Mouse (Mus musculus): Measurements from ENCODE around the gene Vtcn1. TPM values are rescaled to one million over a fixed set of nuclear protein-coding genes. Genes with fewer than 3 reads are reported as not detected.
"Not testable (repeated sequence)": the region's sequence is repeated elsewhere in the genome, so short reads cannot be mapped to it uniquely, and the experiment has no call there.

Gene Vtcn1
- polyA plus RNA-seq (2017; shearing (Covaris generic)) = not detected

DNA sequence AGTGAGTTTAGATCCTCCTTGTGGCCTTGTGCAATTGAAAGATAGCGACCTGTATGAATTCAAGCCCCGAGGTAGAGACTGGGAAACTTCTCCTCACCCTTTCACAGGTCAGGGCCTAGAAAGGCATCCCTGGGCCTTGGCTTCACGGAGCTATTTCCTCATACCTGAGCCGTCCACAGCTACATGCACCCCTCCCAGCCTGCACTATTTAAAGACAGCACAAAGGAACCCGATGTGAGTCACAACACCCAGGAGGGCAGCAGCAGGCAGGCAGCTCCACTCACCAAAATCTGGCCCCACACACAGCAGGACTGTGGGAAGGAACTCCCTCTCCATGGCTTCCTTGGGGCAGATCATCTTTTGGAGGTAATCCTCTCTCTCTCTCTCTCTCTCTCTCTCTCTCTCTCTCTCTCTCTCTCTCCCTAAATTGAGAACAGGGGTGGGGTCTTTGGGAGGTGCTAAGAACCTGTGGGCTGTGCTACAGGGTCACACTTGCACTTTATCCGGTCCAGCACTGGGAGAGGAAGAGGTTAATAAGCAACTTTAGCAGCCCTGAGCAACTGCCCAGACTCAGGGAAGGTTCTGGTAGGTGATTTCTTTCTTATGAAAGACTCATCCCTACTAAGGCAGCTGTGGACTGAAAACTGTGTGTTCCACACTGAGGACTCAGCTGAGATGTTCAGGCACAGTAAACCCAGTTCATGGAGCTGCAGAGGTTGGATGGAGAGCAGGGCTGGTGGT is at the start of gene Vtcn1:
Vtcn1 (plus strand) TSS at position 235 of the 741 bp plus-strand sequence.
- no peak for ATAC-seq

DNA sequence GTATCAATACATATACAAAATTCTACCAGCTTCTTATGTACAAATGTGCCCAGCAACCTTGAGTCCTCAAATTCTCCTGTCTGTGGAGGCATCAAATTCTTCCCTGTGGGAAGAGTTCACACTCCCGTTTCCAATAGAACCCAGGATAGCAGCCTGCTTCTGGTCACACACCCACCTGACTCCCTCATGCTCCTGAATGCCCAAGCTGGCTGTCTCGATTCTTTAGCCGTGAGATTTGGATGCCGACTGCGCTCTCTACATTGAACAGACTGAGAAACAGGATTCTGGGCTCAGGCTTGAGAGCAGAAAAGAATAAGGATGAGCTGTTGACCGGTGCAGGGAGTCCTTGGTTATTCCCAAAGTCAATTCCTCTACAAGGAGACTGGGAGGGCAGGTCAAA is 48.3 kb upstream of the Vtcn1 start:
- ATAC-seq = no peak

DNA sequence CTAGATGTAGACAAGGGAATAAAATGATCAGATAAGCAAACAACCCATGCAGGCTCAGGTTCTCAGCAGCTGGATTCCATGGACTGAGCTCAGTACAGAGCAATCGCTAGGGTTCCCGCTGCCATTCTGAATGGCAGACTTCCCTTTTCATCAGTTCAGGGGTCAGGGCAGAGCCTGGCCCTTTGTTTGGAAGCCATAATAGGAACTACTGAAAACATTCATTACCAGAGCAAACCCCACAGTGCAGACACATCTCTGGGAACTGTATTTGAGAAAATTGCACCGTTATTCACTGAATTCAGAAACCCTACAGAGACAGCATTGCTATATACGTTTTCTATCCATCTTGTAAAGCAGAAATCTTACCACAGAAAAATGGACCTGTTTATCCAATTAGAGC is 47.7 kb upstream of the Vtcn1 start:
- no peak for ATAC-seq

DNA sequence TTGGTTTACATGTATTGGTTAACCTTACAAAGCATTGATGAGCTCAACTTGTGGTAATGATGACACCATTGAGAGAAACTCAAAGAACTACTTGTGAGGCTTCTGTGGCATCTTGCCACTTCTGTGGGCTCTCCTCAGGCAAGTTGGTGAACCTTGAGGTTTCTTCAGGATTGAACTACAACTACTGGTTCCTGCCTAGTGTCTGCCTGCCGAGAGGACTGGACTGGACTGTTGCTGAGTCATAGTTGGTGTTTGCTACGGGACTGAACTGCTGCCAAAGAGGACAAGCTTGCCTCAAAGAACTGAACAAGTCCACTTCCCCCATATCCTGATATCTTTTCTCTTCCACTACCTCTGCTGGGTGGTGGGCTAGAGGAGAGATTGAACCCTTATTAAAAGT is 39.2 kb upstream of the Vtcn1 start:
- ATAC-seq = no peak

DNA sequence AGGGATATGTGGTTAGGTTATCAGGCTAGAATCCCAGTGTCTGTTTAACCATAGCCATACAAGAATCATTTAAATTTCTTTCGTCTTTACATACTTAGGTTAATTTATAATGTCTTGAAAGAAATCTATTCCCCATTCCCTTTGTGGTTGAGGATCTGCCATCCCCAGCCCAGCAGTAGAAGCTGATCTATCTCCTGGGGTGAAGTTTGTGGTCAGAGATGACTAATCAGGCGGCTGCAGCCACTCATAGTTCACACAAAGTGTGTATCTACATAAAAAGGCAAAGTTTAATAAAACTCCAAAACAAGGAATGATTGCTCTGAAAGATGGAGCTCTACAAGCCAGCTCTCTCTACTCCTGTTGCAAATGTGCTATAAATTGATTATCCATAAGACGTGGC is 33.6 kb upstream of the Vtcn1 start:
- no peak for ATAC-seq

DNA sequence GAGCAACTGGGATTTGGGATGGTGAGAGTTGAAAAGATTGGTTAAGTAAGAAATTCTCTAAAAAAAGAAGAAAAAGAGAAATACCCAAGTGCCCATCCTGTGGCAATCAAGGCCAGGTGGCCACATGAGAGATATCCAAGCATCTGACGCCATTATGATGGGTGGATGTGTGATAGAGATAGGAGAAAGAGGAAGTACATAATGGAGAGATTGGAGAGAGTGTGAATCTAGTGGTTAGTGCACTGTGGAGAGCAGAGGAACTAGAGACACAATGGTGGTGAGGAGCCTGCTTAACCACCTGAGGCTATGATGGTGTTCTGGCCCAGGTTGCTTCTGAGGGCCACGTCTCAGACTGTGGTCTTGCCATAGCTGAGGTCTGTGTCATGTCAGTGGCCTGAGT is 31.9 kb upstream of the Vtcn1 start:
- ATAC-seq = no peak

DNA sequence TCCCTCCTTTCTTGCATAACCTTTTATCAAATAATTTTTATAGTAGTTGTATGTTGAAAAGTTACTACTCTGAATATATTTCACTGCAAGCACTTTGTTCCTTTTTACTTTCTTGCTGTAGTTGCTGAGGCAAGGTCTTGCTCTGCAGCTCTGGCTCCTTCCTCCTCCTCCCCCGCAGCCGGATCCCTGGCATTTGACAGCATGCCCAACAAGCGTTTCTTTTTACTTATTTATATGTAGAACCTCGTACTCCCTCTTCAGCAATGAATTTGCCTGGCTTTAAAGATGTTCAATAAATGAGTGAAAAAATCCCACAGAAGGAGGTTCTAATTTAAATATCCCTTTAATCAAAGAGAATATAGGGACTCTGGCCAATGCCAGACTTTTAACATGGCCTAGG is 28.7 kb upstream of the Vtcn1 start:
- ATAC-seq = no peak

DNA sequence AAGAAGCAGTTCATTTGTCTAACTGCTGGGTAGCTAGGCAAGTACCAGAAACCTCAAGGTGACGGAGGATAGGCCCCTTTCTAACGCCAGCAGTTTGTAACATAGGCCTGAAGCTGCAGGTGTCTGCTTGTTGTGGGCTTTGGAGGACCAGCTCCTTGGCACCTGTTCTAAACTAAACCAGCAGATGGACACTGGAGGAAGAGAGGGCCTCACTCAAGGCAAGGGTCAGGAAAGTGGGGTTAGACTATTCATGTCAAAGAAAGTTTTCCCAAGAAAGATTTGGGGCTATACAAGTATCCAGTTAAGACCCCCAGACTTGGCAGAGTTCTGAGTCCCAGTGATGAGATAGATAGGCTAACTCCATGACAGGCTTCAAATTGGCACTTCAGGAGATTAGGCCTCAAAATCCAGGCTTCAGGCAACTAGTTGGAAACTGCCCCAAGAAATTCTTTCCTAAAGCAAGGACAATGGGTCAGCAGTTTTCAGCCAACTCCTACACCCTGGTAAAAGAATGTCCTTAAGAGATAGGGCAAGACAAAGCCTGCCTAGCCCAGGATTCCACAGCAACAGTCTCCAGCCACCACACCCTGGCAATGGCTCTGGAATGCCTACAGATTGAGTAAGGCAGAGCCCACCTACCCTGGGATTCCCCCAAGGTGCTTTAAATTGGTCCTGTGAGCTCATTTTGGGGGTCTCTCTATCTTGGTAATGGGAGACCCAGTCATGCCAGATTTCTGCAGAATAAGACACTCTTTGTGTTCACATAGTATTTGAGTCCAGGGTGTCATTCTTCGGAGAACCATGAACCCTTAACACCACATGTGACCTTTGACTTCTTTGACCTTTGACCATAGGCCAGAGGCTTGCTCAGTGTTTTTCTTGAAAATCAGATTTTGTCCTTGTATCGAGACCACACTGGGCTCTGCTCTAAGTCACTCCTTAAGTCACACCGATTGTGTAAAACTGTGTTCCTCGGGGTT is 27.8 kb upstream of the Vtcn1 start:
- no peak for ATAC-seq

DNA sequence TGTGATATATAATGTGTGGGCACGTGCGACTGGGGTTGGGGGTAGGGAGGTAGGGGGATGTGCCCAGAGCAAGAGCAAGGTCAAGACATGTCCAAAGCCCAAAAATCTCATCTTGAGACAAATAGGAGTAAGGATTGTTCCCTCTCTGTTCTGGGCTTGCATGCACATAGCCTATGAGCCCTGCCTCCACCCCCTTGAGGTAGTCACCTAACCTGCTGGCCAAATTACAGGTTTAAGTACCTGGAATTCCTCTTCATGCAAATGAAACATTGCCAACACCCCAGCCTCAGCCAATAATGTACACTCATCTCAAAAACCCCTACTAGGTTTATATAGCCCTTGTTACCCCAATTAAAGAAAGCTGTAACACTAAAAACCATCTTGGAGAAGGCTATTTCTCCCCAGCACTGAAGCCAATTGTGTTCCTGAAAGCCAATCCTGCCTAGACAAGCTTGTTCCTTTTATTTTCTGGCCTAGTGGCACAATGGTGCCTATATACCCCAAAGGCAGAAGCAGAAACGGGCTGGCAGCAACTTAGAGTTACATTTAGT is 26.3 kb upstream of the Vtcn1 start:
- ATAC-seq = no peak

DNA sequence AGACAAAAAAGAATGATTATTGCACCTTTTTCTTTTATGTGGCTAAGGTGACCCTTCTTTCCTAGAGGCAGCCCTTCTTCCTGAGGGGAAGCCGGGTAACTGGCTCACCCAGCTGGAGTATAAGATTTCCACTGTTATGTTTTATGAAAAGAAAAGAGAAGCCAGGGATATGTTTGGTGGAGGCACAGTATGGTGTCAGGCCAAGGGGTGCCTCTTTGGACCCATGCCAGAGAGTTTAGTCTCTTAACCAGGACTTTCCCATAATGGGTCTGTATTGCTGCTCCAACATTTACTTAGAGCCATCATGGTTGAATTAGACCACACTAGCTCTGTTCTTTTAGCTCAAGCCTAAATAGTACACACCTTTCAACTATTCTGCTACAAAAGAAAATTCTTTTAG is 20.3 kb upstream of the Vtcn1 start:
- no peak for ATAC-seq

DNA sequence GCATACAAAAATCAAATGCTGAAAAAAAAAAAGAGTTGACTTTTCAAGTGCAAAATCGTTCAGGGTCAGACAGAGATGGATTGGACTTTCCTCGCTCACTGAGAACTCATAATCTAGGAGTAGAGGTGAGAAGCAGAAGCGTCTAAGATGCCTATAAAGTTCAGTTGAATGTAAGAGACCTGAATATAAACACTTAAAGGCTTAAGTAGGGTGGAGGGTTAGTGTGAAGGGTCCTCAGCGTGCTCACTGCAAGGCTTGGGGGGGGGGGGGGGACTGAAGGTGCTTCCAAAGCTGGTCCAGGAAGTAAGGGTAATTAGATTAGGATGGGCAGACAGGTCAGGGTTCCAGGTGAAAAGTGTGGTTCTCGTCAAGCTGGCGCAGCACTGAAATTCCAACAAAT is 19.3 kb upstream of the Vtcn1 start:
- no peak for ATAC-seq

DNA sequence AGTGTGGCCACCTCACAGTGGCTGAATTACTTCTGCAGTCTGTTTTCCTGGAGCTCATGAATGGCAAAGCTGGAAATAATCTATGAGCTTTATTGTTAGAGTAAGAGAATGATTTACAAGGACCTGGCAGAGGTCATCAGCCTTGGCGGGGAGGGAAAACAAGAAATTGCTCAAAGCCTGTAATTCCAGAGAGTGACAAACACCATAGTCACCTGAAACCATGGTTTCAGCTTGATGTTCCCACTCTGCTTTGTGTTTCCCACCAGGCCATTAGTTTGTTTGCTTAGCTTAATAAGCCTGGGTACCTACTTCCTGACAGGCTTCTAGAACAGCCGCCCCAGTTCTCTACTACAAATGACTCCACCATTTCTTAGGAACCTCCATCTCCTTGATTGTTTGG is 14.8 kb upstream of the Vtcn1 start:
- ATAC-seq = no peak

DNA sequence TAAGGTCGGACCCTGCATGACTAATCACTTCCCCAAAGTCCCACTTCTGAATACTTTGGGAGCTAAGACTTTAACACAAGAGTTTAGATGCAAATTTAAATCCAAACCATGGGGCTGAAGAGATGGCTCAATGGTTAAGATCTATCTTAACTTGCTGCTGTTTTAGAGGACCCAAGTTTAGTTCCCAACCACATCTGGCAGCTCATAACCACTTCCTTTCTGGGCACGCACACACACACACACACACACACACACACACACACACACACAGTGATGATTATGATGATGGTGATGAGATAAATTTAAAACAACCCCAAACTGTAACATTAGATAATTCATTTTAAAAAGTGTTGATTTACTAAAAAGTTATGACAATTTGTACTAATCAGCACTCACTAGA is 13.4 kb upstream of the Vtcn1 start:
- peak; percentile 94 for ATAC-seq

DNA sequence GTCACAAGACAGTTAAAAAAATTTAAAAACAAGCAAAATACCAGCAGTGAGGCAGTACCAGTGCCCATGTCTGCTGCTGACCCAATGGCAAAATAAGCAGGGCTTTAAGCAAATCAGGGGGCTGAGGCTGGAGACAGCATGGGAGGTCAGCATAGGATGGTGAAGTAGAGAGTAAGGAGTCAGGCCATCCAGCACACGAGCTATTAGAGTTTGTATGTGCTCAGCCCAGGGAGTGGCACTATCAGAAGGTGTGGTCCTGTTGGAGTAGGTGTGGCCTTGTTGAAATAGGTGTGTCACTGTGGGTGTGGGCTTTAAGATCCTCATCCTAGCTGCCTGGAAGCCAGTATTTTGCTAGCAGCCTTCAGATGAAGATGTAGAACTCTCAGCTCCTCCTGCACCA is 9.8 kb upstream of the Vtcn1 start:
- ATAC-seq = not testable (repeated sequence)

DNA sequence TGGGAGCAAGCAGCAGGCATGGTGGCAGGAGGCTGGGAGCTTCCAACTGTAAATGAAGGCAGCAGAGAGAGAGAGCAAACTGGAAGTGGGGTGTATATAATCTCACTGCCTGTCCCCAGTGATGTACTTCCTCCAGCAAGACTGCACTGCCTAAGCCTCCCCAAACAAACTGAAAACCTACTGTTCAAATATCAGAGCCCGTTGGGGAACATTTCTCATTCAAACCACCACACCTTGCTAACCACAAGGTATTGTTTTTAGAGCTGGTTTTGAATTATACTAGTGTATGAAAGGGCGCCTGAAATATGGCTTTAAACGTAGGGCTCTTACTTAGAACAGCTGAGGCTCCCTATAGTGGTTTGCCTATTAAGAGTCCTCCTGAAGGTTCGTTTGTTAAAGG is 6.5 kb upstream of the Vtcn1 start:
- ATAC-seq = peak; percentile 50

DNA sequence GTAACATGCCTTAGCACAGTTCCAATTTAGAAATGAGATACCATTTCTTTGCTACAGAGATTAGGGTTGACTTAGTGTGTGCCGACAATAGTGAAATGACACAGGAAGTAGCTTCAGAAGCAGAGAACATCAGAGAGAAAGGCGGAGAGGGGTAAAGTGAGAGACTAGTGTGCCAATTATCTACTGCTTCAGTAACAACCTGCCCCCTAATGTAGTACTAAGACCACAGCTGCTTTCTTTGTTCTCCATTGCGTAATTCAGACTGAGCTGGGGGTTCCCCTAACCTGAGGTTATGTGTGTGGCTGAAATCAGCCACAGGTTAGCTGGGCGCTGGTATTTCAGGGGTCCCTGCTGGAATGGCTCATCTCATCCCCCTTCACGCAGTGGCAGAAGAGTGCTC is 5.7 kb upstream of the Vtcn1 start:
- peak; percentile 76 for ATAC-seq

DNA sequence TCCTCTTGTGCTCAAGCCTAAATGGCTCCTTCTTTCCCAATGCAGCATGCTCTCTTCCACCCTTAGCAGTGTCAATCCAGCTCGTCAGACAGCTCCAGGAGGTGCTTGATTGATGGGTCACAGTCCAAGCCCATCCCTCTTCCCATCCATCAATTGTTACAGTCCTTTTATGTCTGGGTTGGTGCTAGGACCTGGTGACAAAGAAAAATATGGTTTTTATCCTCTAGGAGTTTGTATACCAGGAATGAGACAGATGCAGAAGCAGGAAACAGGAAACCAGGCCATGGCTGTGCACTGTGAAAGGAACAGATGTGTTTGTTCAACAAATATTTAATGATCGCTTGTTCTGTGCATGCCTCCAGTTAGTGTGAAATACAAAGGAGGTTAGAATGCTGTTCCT is 4.4 kb upstream of the Vtcn1 start:
- no peak for ATAC-seq

DNA sequence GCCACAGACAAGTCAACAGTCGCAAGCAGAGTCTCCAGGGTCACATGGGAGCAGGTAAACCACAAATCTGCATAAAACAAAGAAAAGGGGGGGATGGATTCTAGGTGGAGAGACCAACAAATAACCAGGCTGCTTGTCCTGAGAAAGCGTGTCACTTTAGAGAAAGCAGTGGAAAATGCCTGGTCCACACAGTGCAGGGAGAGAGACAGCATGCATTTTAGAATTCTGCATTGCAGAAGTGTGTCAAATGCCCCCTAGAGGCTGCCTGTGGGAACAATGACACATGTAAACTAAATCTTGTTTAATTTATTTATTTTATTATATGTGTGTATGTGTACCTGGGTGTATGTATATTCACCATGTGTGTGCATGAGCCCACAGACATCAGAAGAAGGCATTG is 4.0 kb upstream of the Vtcn1 start:
- peak; percentile 18 for ATAC-seq

DNA sequence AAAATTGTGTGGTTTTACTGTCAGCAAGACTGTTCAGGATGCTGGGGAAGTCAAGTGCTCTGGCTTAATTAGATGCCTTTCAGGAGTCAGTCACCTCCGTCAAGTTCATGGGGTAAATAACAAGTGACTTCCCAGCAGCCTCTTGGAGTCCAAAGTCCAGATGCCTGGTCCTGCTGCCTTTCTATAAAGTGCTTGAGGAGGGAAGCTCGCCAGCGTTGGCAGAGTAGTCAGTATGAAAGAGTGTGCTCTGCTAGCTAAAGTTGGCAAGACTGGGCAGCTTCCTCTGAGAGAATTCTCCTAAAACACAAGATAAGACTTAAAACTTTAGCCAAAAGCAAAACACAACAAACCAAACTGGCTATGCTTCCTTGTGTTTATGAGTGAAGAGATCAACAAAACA is 18.5 kb downstream of the Vtcn1 start:
- no peak for ATAC-seq

DNA sequence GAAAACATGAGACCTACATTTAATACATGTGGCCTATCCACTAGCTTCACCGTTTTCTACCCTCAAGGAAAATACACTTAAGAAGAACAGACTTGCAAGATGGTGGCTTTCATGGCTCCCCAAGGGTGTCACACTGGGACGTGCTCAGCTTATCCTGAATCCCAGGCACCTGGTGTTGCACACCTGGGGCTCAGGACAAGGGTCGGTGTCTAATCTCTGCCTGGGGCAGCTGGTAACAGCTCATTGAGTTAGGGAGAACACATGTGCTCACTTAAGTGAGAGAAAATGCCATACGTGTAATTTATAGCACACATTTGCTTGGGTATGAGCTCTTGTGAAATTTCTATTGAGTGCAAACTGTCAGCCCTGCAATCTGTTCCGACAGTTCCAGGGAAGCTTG is 19.1 kb downstream of the Vtcn1 start:
- ATAC-seq = no peak

DNA sequence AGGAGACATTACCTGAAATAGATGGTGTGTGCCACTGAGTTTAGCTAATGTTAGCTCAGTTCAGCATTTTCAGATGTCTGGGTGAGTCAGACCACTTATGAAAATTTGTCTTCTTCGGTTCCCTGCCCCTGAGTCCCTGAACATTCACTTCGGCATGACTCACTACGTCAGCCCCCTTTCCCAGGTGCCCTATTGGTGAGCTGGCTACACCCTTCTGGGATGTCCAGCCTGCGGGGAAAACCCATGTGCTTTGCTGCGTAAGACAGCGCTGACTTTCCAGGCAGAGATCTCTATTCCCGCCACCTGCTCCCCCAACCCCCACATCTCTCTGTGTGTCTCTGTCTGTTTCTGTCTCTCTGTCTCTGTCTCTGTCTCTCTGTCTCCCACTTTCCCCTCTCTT is 23.1 kb downstream of the Vtcn1 start:
- ATAC-seq = no peak

DNA sequence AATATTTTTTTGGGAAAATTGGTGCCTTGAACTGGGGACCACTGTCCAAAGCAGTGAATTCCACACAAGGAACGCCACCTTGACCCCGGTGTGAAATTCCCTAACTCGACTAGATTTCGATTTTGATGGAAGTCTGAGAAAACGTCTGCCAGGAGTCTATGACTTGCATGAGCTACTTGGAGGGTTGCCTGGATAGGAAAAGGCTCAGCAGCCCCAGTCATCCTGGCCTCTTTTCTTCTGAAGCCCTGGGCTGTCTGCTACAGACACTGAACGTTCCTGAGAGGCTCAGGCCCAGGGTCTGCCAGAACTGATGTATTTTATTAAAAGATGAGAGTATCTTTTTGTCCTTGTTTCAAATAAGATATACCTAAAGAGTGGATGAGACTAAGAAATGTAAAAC is 25.2 kb downstream of the Vtcn1 start:
- no peak for ATAC-seq

DNA sequence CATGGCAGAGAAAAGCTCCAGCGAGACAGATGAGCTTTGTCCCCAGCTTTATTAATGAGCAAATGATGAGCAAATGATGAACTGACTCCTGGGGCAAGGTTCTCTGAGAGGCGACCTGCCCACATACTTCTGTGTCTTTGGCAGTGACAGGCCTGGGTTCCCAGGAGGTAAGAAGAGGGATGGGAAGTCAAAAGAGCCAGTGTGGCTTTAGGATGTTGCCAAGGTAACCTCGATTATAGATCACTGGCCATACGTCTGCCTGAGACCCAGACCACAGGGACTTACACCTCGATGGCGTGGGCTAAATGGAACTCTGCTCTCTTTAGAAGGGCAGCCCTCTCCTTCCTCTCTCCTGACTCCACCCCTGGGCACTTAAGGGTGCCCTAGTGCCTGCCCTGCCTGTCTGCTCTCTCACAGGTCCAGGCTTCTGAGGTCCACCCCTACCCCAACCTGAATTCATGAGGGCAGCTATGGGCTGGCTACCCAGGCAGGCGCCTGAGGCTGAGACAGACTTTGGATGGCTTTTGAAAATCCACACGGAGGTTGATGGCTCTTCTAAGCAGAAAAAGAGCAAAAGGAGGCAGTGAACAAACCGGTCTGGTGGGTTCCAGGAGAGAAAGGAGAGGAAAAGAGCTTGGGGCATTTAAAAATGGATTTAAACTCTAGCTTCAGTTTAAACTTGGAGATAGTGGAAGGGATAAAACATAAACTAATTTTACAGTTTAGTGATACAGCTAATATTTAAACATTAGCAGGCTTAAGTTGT is 31.0 kb downstream of the Vtcn1 start:
- ATAC-seq = no peak

All from CD4-positive, CD25-positive, alpha-beta regulatory T cell, adult 4 months (primary cell).